Mouse (Mus musculus) testis, adult 2 months (tissue): ENCODE data around the gene Krtap27-1.

Source experiments
- CTCF ChIP-seq: fragments of 200-500 bp; IDR thresholded peaks from 2 replicates; pipeline ENCODE4 v1.5.1; 2012; ENCODE audit warnings: low read depth, mild to moderate bottlenecking, inconsistent platforms, low read length, moderate library complexity; ENCODE audit not compliant: control insufficient read depth, insufficient read depth, insufficient replicate concordance
- POLR2A ChIP-seq: fragments of 200-500 bp; IDR thresholded peaks from 2 replicates; pipeline ENCODE4 v1.6.1; 2012; ENCODE audit warnings: low read depth, mild to moderate bottlenecking, inconsistent platforms, low read length, moderate library complexity; ENCODE audit not compliant: control insufficient read depth

DNA sequence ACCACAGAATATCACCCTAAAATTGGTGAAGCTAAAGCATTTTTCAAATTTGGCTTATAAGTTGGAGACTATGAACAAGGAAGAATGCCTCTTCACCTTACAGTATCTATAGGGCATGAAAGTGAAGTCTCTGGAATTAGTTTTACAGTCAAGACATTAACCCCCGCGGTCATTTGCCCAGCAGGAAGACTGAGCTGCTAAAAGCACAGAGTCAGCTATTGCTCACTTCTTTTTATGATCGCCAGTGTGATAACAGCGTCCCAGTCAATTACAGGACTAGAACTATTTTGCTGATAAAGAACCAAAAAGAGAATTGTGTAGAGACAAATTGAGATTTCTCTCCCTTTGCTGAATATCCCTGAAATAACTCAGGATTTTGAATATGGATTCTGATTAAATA lies 24.8 kb upstream of the Krtap27-1 start:
- TF ChIP-seq POLR2A (no peak), CTCF (no peak)
